28 mouse cellular contexts compared by ENCODE assay signal in genomic region chr15:57398439-57399148, GRCm38 (mm10).
"Had no signal": no experiment of that assay in that cellular context is flagged by ENCODE, and none has a peak within 500 bp of the region (broad histone marks: within the 10 kb centered on the region; RNA-seq: fewer than 3 reads in every experiment).

No protein-coding gene starts in this region.

- H3K27ac ChIP-seq: heart, adult 2 months; heart, embryonic 10.5 days; hindbrain, embryonic 10.5 days; hindbrain, embryonic 12.5 days; hindbrain, embryonic 14.5 days; intestine, embryonic 15.5 days; kidney, embryonic 15.5 days; layer of hippocampus, adult 2 months; left cerebral cortex, adult 2 months; liver, embryonic 13.5 days; liver, embryonic 15.5 days had no signal

- H3K9ac ChIP-seq: heart, embryonic 12.5 days; hindbrain, embryonic 12.5 days; hindbrain, embryonic 14.5 days; intestine, embryonic 15.5 days; kidney, embryonic 15.5 days; liver, embryonic 13.5 days; liver, embryonic 15.5 days; liver, postnatal 0 days had no signal

- H3K4me1 ChIP-seq: heart, embryonic 10.5 days; hindbrain, embryonic 10.5 days; hindbrain, embryonic 12.5 days; intestine, embryonic 15.5 days; kidney, embryonic 15.5 days; liver, embryonic 13.5 days; liver, embryonic 15.5 days had no signal

- DNase-seq: gastrocnemius, postnatal 14 days; gastrocnemius, postnatal 36 days; heart, adult 11 months; heart, adult 2 months; heart, postnatal 10 days; heart, postnatal 4 days; kidney, adult 18-20 months; kidney, adult 8-10 months; kidney, postnatal 10 days; kidney, postnatal 25 days; kidney, postnatal 4 days; liver; liver, embryonic 13.5 days; liver, postnatal 0 days had no signal

- H3K36me3 ChIP-seq: heart, embryonic 10.5 days; heart, embryonic 12.5 days; hindbrain, embryonic 10.5 days; hindbrain, embryonic 12.5 days; intestine, embryonic 15.5 days; kidney, embryonic 15.5 days; liver, embryonic 13.5 days; liver, embryonic 15.5 days had no signal

- H3K9me3 ChIP-seq: heart, embryonic 10.5 days; heart, embryonic 12.5 days; hindbrain, embryonic 10.5 days; hindbrain, embryonic 12.5 days; intestine, embryonic 15.5 days; kidney, embryonic 15.5 days; liver, embryonic 13.5 days; liver, embryonic 15.5 days had no signal

- H3K4me2 ChIP-seq: heart, embryonic 12.5 days; hindbrain, embryonic 12.5 days; hindbrain, embryonic 14.5 days; intestine, embryonic 15.5 days; kidney, embryonic 15.5 days; liver, embryonic 11.5 days; liver, embryonic 13.5 days; liver, embryonic 15.5 days had no signal

- H3K27me3 ChIP-seq: heart, embryonic 12.5 days; hindbrain, embryonic 12.5 days; intestine, embryonic 15.5 days; kidney, embryonic 15.5 days; liver, embryonic 13.5 days; liver, embryonic 15.5 days had no signal

- ATAC-seq: hindbrain, embryonic 16.5 days; inflammation-experienced regulatory T-cells, adult 6 months; intestine, embryonic 15.5 days; intestine, postnatal 0 days; liver, postnatal 0 days had no signal

- H3K4me3 ChIP-seq: heart, adult 2 months; heart, embryonic 10.5 days; heart, embryonic 12.5 days; hindbrain, embryonic 10.5 days; hindbrain, embryonic 12.5 days; intestine, embryonic 15.5 days; kidney, embryonic 15.5 days; layer of hippocampus, adult 2 months; left cerebral cortex, adult 2 months; liver, embryonic 13.5 days; liver, embryonic 15.5 days had no signal
